Mouse (Mus musculus) erythroblast, adult 5-6 weeks (primary cell): ENCODE results near the gene Piwil4. TPM values are rescaled to one million over a fixed set of nuclear protein-coding genes. Genes with fewer than 3 reads are reported as not detected.
A peak's percentile ranks its signal among the peaks of the same experiment; 100 is the strongest.
"Not testable (repeated sequence)": the region's sequence is repeated elsewhere in the genome, so short reads cannot be mapped to it uniquely, and the experiment has no call there.

Experiments
- ATAC-seq: replicated peaks from 2 replicates; pipeline ENCODE4 v1.8.0; 2016; ENCODE audit warnings: moderate number of reproducible peaks, mild to moderate bottlenecking, moderate TSS enrichment, inconsistent platforms; ENCODE audit not compliant: poor library complexity, low FRiP score, severe bottlenecking
- total RNA-seq, 2 experiments: library from RNA; stranded (forward) in 1 of 2; stranded (reverse) in 1 of 2; fragments of 150-400 nt in 1 of 2; fragments of 200-764, 138-1000 nt in 1 of 2; gene quantifications; 2 replicates each; pipeline versions ENCODE4 v1.2.3 to v1.2.4; 2015 to 2017; ENCODE audit warnings: low replicate concordance in 2 of 2

Piwil4 gene
- total RNA-seq, 2 experiments from 2014 or later: not detected

DNA sequence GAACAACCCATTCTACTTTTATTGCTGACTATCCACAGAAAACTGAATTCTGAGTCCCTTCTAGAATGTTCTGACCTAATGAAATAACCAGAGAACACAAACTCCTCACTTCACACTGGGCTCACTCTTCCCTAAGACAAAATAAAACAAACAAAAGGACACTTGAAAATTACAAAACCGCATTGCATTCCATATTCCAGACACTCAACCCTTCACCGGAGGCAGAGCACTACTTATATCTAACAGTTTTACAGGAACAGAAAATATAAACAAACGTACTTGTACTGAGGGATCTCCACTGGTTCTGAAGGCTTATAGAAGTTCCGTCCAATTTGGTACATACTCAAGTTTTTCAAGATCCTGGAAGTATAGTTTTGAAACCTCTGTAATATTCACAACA lies 12.2 kb downstream of the Piwil4 start:
- no peak for ATAC-seq

DNA sequence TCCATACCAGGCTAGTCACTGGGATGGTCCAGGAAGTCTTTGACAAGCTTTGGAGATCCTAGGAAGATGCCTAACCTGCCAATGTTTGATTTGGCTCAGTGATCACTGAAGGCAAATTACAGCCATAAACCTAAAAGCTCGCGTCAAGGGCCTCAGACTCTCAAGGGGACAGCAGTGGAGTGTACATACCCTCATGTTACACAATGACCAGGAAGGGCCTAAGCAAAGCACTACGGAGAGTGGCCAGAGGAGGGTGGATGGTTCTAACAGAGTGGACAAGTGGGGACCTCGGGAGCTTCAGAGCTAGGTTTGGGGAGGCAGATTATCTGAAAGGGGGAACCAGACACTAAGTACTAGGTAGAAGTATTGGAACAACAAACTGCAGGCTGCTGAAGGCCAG lies 13.9 kb downstream of the Piwil4 start:
- ATAC-seq: no peak

DNA sequence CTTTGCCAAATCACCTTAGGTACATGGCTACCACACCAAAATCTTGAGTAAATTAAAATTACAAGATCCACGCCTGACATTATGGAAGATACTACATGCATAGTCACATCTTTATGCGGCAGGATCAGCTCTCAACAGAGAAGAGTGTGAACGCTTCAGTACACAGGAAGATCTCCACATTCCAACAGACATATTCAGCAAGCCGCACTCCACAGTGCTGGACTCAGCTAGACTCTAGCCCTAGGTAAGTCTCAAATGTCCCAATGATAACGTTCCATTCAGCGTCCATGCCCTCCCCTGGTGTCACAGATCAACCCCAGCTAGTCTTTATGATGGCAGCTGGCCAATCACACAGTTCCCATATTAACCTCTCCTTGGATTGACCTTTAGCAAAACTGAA lies 14.5 kb downstream of the Piwil4 start:
- ATAC-seq: no peak

GRCm38 (mm10) chr9:14724755-14725420 lies 15.6 kb downstream of the Piwil4 start:
- ATAC-seq: no peak

- no peak for ATAC-seq
These were observed 18.9 kb downstream of the Piwil4 start for GRCm38 (mm10) chr9:14721610-14722009.

DNA sequence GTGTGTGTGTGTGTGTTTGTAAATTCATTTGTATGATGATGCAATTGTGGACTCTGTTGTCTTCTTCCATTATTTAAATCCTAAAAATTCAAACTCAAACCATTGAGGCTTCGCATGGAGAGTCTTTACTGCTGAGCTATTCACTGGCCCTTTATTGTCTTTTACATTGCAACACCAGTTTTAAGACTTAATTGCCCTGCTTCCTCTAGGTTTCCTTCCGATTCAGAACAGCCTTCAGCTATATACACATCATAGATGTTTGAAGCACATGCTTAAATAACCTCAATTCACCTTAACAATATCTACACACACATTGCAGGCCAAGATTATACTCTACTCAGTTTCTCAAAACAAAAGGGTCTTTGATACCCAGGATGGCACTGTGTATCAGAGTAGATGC lies 20.1 kb downstream of the Piwil4 start:
- ATAC-seq: no peak

DNA sequence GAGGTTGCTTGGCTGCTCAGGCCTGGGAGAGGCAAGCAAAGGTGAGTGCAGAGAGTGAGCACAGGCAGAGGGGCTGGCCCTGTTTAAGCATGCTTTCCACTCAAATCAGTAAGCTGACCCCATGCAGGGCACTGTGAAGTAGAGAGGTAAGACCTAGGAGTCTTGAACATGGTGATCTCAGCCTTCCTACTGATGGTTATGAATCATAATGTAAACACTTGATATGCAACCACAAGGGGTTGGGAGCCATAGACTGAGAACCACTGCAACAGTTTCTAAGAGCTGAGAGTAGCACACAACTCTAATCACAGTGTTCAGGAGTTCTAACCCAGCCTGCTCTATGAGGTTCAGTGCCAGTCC lies 22.2 kb downstream of the Piwil4 start:
- ATAC-seq: no peak

DNA sequence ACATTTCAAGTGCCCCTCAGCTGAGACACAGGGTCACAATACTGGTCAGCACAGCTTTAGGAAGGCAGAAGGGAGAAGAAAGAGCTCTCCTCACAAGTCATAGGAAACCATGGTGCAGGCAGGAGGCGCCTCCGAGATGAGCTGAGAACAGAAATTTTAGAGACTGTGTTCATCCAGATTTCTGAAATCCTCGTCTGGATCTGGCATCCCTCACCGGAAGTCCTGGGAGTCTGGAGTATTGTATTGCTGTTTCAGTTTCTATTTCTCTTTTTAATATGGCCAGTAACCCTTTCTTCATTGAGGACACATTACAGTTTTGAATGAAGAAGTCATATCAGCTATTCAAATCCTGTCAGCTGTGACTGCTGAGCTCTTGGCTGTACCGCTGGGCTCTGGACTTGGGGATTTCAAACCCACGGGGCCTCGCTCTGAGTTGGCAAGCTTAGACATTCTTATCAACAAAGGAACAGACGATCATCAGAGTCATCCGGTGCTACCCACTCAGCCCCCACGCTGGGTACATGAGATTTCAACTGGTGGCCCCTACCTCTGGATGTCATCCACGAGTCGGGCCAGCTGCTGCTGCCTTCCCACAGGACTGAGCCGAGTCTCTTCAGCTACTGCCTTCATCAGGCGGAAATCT lies 22.7 kb downstream of the Piwil4 start:
- ATAC-seq: no peak

GRCm38 (mm10) chr9:14715258-14715657 lies 25.3 kb downstream of the Piwil4 start:
- ATAC-seq: no peak

DNA sequence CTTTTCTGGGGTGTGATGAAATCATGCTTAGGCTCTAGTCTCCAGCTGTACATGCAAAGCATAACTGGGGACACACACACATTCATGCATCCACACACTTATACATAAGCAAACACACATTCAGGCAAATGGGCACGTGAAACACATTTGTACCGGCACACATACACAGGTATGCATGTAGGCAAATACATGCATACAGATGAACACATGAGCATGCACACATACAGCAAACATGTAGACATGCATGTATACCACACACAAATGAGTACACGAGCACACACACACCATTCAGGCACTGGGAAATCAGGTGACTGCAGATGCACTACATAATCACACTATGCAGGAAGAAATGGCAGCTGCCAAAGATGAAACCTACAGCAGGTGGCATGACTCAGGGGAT lies 29.6 kb downstream of the Piwil4 start:
- ATAC-seq: no peak

DNA sequence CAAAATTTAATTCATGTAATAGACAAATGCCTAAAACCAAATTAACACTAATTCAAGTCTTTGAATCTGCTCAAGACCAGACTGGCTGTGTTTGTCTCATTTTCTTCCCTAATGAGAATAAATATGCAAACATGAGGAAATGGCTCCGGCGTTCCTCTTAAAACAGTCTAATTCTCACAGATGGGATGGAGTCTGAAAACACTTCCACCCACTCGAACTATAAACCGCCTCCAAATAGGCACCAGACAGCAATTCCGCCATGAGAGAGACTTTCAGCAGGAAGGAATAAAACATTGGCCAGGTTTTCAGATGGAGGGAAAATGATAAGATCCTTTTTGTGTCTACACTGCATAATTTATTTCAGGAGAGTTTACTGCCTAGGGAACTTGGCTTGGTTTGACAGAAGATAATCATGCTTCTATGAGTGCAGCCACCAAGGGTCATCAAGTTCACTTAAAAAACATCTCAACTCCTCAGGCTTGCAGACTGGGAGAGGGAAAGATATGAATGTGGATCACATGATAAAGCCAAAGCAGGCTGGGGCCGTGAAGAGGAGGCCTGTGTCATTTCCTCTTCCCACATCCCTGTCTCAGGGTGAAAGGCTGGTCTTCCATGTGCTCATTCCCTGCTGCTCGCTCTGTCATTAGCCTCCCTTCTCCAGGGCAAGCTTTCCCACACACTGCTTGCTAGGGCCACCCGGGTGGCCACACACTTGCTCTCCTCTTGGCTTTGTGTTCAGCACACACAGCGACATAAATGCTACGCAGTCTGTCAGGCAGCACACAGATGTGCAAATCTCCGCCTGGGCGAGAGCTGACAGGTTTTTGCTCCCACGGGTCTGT lies 35.0 kb downstream of the Piwil4 start:
- ATAC-seq: no peak

- ATAC-seq: not testable (repeated sequence)
These were observed 39.7 kb downstream of the Piwil4 start for GRCm38 (mm10) chr9:14700795-14701194.

DNA sequence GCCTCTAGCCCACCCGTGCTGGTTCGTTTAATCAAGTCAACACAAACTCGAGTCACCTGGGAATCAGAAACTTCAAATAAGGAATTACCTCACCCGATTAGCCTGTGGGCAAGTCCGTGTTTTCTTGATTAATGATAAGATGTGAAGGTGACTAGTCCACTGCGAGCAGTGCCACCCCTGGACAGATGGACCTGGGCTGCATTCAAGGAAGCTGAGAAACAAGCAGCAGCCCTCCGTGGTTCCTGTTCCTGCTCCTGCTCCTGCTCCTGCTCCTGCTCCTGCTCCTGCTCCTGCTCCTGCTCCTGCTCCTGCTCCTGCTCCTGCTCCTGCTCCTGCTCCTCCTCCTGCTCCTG lies 41.3 kb downstream of the Piwil4 start:
- no peak for ATAC-seq

DNA sequence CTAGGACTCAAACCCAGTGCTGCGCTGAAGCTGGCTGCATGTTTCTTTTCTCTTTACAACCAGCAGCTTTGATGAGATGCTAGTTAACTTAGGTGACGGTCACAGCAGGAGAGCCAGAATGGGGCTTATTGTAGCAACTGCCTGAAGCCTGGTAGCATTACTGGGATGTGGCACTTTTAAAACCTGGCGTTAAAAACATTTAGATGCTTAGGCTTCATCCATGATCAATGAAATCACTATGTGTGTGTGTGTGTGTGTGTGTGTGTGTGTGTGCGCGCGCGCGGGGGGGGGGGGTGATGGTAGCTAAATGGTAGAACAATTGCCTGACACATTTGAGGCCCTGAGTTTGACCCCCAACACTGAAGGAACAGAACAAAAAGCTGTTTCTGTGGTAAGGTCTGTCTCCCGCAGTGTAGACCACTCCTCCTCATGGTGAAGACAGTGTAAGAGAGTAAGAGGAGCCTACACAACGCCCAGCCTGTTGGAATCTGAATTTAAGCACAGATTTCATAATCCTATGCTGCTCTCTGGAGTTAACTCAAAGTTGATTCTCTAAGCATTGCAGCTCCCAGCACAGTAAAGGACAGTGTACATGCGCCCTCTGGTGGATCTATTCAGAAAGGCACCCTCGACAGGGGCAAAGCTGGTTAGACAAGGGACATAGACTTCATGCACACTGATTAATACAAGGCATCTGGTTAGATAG lies 41.8 kb downstream of the Piwil4 start:
- peak; percentile 80 for ATAC-seq

GRCm38 (mm10) chr9:14697903-14698302 lies 42.6 kb downstream of the Piwil4 start:
- ATAC-seq: no peak

DNA sequence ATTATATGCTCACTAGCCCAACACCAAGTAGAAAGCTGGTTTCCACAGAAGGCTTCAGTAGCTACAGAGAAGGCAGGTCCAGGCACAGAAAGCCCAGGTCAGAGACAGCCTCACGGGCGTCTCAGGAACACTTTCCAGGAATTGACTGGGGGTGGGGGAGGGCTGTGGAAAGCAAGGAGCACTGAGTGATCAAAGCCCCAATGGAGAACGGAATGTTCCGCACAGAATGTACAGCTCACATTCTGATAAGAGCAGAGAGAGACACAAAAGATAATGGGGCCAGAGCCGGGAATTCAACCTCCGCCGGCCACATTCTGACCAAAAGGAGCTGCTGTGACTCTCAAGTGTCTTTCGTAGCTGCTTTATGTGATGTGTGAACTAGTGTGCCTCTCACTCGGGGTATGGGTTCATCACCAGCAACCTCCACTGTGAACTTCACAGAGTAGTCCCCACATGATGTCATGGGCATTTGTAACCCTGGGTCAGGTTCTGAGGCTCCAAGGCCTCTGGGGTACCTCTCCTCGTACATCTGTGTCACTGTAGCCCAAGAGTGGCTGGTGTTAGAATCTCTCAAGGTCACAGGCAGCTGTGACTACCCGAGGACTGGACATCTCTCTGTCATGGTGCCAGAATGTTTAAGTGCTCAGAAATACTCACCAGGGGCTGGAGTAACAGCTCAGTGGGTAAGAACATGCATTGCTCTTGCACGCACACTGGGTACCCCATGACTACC lies 51.0 kb downstream of the Piwil4 start:
- no peak for ATAC-seq

- no peak for ATAC-seq
These were observed 56.2 kb downstream of the Piwil4 start for GRCm38 (mm10) chr9:14684363-14684762.

DNA sequence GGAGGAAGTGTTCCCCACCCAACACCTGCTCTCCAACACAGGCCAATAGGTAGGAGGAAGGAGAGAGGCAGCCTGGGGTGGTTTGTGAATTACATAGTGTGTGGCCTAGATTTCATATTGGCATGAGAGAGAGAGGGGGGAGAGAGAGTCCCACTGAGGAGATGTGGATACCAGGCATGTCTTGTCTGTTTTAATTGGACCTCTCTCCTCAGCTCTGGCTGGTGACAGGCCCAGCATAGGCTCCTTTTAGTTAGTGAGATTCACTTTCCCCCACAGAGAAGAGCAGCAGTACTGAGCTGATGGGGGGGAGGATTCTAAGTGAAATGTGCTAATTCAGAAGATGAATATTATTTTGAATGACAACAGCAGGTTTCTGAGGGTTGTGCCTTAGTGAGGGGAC lies 57.8 kb downstream of the Piwil4 start:
- ATAC-seq: no peak; the same call in 1 of the 2 replicates

DNA sequence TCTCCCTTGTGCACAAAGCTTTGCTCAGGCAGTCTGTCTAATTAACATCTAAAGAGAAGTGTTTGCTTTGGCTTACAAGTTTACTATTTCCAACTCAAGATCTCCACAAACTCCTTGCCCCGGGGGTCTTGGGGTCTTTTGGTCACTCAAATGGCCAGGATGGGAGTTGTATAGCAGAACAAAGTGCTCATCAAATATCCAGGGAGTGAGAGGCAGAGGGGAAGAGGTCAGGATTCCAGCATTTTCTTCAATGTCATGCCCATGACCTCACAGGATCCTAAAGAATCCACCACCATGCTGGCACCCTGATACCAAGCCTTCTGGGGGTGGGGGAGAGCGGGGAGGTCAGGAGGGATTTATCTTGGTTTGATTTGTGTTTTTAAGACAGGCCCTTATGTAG lies 59.9 kb downstream of the Piwil4 start:
- no peak for ATAC-seq
